Mouse (Mus musculus): ENCODE results near the gene Fam92b.

The Fam92b gene

DNA sequence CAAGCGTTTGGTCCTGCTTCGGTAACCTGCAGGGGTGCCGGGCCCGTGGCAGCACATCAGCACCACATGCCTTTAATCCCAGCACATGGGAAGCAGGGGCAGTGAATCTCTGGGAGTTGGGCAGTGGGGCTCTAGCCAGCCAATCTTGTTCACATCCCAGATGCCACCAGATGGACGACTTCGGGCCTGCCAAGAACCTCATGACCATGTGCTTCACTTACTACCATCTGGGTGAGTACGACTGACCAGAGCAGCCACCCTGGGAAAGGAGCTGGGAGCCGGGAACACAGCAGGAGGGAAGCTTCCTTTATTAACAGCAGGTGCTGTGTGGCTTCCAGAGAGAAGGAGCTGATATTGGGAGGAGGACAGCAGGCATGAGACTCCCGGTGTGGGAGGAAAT is 26.1 kb downstream of the Fam92b start:
- peak; percentile 59 to 70 for DNase-seq

DNA sequence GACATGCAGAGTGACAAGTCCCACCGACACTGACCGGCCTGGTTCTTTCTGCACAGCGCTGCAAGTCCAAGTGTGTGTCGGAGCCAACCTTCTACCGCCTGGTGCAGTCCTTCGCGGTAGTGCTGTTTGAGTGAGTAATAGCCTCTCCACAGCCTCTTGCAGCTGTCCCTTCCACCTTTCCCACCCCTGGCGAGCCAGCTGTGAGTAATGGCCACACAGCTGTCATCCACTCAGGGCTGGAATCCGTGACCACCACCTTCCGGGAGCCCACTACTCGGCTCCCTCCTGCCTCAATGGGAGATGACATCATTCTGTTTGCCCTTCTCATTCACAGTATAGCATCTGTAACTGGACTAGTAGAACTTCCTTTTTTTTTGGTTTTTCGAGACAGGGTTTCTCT is 27.2 kb downstream of the Fam92b start:
- DNase-seq, result no peak

DNA sequence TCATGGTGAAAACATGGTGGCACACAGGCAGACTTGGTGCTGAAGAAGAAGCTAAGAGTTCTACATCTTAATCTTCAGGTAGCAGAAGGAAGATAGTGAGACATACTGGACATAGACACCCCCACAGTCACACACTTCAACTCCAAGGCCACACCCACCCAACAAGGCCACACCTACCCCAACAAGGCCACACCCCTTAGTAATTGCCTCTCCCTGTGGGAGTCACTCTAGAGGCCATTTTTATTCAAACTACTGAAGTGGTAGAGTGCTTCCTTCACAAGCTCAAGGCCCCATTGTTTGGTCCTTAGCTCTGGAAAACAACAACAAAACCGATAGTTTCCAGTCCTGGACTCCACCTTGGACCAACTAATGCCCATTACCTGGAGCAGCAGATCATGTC is 31.2 kb downstream of the Fam92b start:
- no peak for DNase-seq

GRCm38 (mm10) chr8:120144652-120145301 is 32.5 kb downstream of the Fam92b start:
- DNase-seq, result peak; percentile 65 to 66

DNA sequence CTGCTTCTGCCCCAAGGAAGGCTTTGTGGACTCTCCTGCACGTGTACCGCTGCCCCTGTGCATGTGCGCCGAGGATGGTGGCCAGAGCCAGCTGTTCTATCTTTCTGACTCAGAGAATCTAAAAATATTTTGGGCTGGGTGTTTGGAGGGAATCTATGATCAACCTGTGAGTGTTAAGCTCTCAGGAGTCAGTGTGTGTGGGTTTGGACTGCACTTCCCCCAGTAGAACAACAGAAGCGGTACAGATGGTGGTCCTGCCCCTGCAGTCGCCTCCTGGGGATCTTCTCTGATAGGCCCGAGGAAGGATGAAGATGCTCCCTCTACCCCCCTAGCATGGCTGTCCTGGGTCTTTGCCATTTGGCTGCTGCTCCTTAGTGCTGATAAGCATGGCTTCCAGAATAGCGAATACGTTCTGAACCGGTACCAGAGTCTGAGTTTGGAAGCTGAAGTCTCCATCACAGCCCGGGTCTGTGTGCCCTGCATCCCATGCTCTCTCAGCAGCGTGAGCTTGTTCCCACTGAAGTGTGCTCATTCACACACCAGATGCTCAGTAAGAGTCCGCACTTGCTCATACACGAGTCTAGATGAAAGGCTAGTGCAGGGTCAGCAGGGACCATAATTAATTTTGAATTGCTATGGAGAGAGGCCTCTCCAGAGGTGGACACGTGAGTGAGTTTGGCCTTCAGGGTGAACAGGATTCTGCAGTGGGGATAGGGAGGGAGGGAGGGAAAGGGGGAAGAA is 33.2 kb downstream of the Fam92b start:
- peak; percentile 71 to 80 for DNase-seq

- DNase-seq, result no peak
These were observed 36.5 kb downstream of the Fam92b start for GRCm38 (mm10) chr8:120140769-120141168.

DNA sequence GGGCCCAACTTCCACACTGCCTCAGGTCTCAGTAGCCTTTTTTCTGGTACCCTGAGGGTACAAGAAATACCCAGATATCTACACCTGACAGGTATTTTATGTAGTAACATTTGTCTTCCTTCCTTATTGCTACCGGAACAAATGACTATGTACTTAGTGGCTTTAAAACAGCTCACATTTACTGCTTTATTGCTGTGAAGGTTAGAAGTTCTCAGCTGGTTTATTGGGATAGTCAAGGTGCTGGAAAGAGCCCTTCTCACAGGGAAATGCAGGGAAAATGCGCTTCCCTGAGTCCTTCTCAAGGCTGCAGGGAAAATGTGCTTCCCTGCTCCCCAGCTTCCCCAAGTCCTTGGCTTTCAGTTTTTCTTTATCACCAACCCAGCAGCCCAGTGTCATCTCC is 38.3 kb downstream of the Fam92b start:
- DNase-seq, result no peak

DNA sequence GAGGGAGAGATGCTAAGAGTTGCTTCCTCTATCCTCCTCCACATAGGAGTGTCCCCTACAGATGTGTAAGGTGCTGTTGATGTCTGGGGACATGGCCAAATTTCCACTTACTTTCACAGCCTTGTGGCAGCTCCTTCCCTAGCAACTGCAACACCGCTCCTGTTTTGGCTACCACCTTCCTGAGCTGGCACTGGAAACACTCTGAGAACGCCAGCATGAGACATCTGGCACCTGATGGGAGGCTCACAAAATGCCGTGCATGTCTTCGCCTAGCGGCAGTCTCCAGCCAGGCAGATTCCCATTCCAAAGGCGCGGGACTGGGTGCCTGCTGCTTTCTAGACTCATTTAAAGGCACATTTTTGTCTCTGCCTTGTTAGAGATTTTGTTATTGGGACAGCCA is 40.6 kb downstream of the Fam92b start:
- DNase-seq, result peak; percentile 67 to 70

- no peak for DNase-seq
These were observed 41.6 kb downstream of the Fam92b start for GRCm38 (mm10) chr8:120135687-120136086.

- DNase-seq, result peak; percentile 83 to 85
These were observed 44.1 kb downstream of the Fam92b start for GRCm38 (mm10) chr8:120133169-120133568.

GRCm38 (mm10) chr8:120131158-120131557 is 46.1 kb downstream of the Fam92b start:
- no peak for DNase-seq

GRCm38 (mm10) chr8:120129547-120129946 is 47.7 kb downstream of the Fam92b start:
- DNase-seq, result no peak

GRCm38 (mm10) chr8:120126357-120127161 is 50.7 kb downstream of the Fam92b start:
- no peak for DNase-seq

DNA sequence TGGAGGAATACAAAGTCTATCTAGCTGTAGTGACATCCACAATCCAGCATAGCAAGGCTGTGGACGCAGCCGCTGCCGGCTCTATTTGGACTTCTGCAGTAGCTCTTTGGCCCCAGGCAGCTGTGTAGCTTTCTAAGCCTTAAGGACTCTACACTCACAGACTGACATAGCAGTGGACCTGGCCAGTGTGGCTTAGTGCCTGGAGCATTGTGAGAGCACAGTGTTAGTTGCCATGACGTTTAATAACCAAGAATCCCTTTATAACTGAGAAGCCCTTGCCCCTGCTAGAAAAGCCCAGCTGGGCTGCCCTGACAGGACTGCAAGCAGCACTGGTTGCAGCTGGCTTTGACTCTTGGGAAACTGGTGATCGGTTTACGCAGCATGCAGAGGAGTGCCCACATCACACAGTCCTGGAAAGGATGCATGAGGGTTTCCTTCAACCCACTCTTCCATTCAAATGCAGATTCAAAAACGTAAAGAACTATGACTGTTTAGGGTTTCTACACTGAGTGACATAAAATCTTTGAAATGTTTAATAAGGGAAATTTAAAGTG is 52.4 kb downstream of the Fam92b start:
- DNase-seq, result no peak

DNA sequence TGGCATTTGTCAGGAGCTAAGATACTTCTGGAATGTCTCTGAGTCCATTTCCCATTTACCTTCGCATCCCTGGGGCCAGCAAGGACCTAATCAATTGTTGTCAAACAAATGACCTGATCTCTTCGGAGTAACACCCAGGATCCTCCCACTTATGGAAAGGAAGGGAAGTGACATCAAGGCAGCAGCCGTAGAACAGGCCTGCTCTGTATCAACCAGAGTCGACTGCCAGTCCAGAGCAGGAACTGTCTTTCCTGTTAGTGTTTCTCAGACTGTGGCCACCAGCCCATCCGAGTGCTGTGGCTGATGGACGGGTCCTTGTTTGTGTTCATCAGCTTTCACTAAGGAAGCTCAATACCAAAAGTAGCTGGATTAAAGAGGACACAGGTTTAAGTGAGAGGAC is 53.0 kb downstream of the Fam92b start:
- DNase-seq, result no peak

- DNase-seq, result no peak
These were observed 56.3 kb downstream of the Fam92b start for GRCm38 (mm10) chr8:120120951-120121350.

GRCm38 (mm10) chr8:120119931-120120330 is 57.3 kb downstream of the Fam92b start:
- DNase-seq, result no peak

- DNase-seq, result peak in 1 of 2 experiments; percentile 43
These were observed 57.8 kb downstream of the Fam92b start for GRCm38 (mm10) chr8:120119429-120119828.

- no peak for DNase-seq
These were observed 58.4 kb downstream of the Fam92b start for GRCm38 (mm10) chr8:120118847-120119246.

DNA sequence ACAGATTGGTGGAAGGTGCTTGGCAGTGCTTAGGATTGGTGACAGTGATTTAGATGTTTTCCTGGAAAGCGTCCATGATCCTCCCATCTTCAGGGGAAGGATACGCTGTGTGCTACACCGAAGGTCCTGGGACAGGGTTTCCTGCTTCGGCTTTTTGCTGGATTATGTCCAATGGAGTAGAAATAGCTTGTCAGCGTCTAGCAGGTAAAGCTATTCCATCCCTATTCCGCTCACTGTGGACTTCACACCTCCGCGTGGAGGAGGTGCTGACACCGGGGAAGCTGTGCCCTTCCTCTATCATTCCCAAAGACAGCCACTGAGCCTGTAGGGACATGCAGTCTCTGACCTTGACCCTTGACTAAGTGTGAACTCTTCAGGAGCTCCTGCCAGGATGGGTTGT is 59.1 kb downstream of the Fam92b start:
- no peak for DNase-seq

- no peak for DNase-seq
These were observed 60.7 kb downstream of the Fam92b start for GRCm38 (mm10) chr8:120116600-120116999.

Data from cerebellum, postnatal 14 days (tissue).